Mouse (Mus musculus) embryonic facial prominence, embryonic 10.5 days (tissue): ENCODE measurements around the gene Ldlrad3. TPM values are rescaled to one million over a fixed set of nuclear protein-coding genes. Genes with fewer than 3 reads are reported as not detected.
A peak's percentile ranks its signal among the peaks of the same experiment; 100 is the strongest.

Source experiments
- DNase-seq: peaks from one replicate; pipeline ENCODE4 v3.0.0-alpha.2; 2017; ENCODE audit warnings: low spot score
- H3K27ac ChIP-seq: fragments of 300-500 bp; sonication (generic); replicated peaks from 2 replicates; pipeline ENCODE4 v1.5.1; 2016; ENCODE audit warnings: mild to moderate bottlenecking
- H3K27me3 ChIP-seq: fragments of 300-500 bp; sonication (generic); replicated peaks from 2 replicates; pipeline ENCODE4 v1.6.1; 2016; ENCODE audit warnings: low read depth, mild to moderate bottlenecking; ENCODE audit not compliant: poor library complexity, severe bottlenecking
- H3K36me3 ChIP-seq: fragments of 300-500 bp; sonication (generic); replicated peaks from 2 replicates; pipeline ENCODE4 v1.6.1; 2016; ENCODE audit warnings: mild to moderate bottlenecking, moderate library complexity
- H3K4me1 ChIP-seq: fragments of 300-500 bp; sonication (generic); 2 replicates; pipeline ENCODE4 v1.6.1; 2016
- H3K4me3 ChIP-seq: fragments of 300-500 bp; sonication (generic); 2 replicates; pipeline ENCODE4 v1.5.1; 2016; ENCODE audit warnings: mild to moderate bottlenecking, moderate library complexity
- H3K9me3 ChIP-seq: fragments of 300-500 bp; sonication (generic); 2 replicates; pipeline ENCODE4 v1.6.1; 2016; ENCODE audit warnings: mild to moderate bottlenecking
- WGBS: fragments of 180-500 bp; shearing (Covaris S2); methylation state at CpG from one replicate; pipeline ENCODE4 v1.1.7; 2016; 5-methylcytosine and 5-hydroxymethylcytosine counted together
- polyA plus RNA-seq: library from polyadenylated mRNA; unstranded; fragments of >200 nt; fragmentation: Nextera tagmentation; extraction: Ambion mirVana; gene quantifications from 2 replicates; pipeline ENCODE4 v1.2.1, GENCODE M21; 2016

Gene Ldlrad3
- polyA plus RNA-seq, 1 experiment from 2014 or later: 56.5 TPM

DNA sequence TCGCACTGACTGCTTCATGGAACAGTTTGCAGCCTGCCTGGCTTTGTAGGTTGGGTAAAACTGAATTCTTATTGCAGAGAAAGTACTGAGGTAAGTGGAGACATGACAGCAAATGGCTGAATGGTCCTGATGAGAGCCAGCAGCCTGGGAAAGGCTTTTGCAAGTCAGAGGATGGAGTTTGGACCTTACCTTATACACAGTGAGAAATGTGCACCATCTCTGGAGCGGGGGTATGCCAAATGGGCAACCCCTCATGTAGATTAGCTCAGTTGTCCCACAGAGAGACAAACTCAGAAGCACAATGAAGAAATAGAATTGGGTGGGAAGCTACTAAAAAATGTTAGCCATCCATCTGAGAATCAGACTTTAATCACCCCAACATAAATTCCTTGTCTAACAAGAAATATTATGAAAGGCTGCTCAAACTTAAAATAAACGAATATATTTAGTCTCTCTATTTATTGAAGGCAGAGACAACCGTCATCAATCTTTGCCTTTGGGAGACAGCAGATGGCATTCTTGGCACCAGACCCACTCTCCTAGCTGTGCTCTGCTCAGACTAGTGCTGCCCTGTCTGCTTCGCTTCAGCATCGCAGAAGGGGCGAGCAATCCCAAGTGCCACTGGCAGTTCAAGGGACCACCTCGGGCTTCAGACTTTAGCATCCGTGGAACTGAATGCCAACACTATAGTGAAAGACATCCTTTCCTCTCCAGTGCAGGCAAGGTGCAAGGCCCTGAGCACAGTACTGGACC is 51.5 kb downstream of the Ldlrad3 start:
- no peak for DNase-seq
- Histone ChIP-seq H3K27ac (no peak overlapping the region), H3K4me1 (peaks cover 87% of the 10 kb centered on the region), H3K9me3 (no peaks in the 10 kb centered on the region), H3K27me3 (no peaks in the 10 kb centered on the region), H3K4me3 (no peak overlapping the region), H3K36me3 (no peaks in the 10 kb centered on the region)
- WGBS: 85% methylated on average over 9 of the region's 9 CpGs

GRCm38 (mm10) chr2:102132945-102133558 is 53.1 kb downstream of the Ldlrad3 start:
- WGBS: 37% methylated on average over 10 of the region's 10 CpGs
- Histone ChIP-seq H3K4me3 (no peak overlapping the region), H3K9me3 (no peaks in the 10 kb centered on the region), H3K27me3 (no peaks in the 10 kb centered on the region), H3K27ac (peak overlapping the region; percentile 40; the same call in 1 of the 2 replicates), H3K4me1 (peaks cover 87% of the 10 kb centered on the region), H3K36me3 (no peaks in the 10 kb centered on the region)
- DNase-seq: no peak

GRCm38 (mm10) chr2:102130198-102130845 is 55.9 kb downstream of the Ldlrad3 start:
- no peaks in the 10 kb centered on the region for H3K36me3 ChIP-seq
- DNase-seq: no peak
- no peaks in the 10 kb centered on the region for H3K27me3 ChIP-seq
- no peak overlapping the region for H3K27ac ChIP-seq
- H3K4me1 ChIP-seq: peaks cover 75% of the 10 kb centered on the region
- no peaks in the 10 kb centered on the region for H3K9me3 ChIP-seq
- 81% methylated on average over 8 of the region's 8 CpGs for WGBS
- H3K4me3 ChIP-seq: no peak overlapping the region

DNA sequence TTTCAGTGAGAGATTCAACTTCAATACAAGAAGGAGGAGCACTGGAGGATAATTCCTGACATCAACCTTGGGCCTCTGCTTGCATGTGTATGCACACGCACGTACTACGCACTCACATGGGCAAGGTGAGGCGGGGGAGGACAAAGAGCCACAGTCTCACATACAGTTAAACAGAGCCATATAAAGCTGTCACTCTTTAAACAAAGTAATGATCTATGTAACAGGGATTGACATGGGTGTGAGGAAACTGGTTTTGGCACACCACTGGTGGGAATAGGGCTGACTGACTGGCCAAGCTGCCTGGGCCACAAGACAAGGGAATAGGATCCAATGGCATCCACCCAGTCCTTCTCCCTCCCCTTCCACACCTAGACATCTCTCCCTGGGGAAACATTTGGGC is 57.0 kb downstream of the Ldlrad3 start:
- peaks cover 73% of the 10 kb centered on the region for H3K4me1 ChIP-seq
- peak overlapping the region; percentile 24 for H3K27ac ChIP-seq
- 88% methylated on average over 4 of the region's 4 CpGs for WGBS
- no peaks in the 10 kb centered on the region for H3K27me3 ChIP-seq
- no peaks in the 10 kb centered on the region for H3K36me3 ChIP-seq
- H3K9me3 ChIP-seq: no peaks in the 10 kb centered on the region
- H3K4me3 ChIP-seq: no peak overlapping the region
- no peak for DNase-seq

DNA sequence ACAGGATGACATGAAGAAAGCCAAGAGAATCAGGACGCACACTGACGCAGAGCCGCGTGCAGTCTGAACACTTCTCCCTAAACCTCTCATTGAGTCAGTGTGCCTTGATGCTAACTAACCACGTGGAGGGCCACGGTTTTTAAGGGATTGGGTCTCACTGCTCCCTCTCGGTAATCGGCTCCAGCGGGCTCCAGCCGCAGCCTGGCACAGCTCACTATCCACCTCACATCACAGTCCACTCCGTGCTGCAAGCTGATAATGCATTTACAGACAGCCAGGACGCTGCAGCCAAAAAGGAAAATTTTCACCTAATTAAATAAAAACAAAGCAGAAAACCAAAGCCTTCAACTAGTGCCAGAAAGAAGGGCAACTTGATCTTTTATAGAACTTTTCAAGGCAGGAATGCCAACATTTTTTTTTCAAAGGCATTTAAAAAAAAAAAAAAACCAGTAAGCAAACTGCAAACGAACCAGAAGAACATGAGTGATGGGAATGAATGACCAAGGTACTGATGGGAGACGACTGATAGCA is 57.6 kb downstream of the Ldlrad3 start:
- no peak for DNase-seq
- Histone ChIP-seq H3K4me3 (no peak overlapping the region), H3K4me1 (peaks cover 75% of the 10 kb centered on the region), H3K36me3 (no peaks in the 10 kb centered on the region), H3K27me3 (no peaks in the 10 kb centered on the region), H3K9me3 (no peaks in the 10 kb centered on the region), H3K27ac (0 out of 2 replicates have a peak overlapping the region, but pooled peaks have one; percentile 32)
- whole genome bisulfite sequencing: 73% methylated on average over 14 of the region's 14 CpGs

- Histone ChIP-seq H3K27me3 (no peaks in the 10 kb centered on the region), H3K4me3 (no peak overlapping the region), H3K36me3 (no peaks in the 10 kb centered on the region), H3K27ac (0 out of 2 replicates have a peak overlapping the region, but pooled peaks have one; percentile 32), H3K9me3 (no peaks in the 10 kb centered on the region), H3K4me1 (peaks cover 74% of the 10 kb centered on the region)
- 84% methylated on average over 8 of the region's 8 CpGs for WGBS
- no peak for DNase-seq
Observed at GRCm38 (mm10) chr2:102127791-102128387, 58.3 kb downstream of the Ldlrad3 start.

DNA sequence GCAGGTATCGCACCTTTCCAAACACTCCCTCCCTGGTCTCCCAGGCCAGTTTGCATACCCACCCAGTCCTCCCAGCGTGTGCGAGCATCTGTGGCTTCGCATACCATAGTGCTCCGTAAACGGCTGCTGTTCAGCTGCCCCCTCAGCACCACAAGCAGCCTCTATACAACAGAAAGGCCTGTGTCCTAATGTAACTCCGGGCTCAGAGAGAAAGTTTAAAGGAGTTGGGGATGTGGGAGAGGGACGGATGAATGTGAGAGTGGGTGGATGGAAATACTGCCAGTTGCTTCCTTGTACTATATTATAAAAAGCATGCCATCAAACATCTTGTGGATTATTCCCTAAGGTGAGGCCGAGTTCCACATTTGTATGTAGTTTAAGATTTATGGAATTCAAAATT is 59.0 kb downstream of the Ldlrad3 start:
- no peaks in the 10 kb centered on the region for H3K36me3 ChIP-seq
- DNase-seq: no peak
- H3K27me3 ChIP-seq: no peaks in the 10 kb centered on the region
- H3K4me3 ChIP-seq: no peak overlapping the region
- WGBS: 74% methylated on average over 9 of the region's 9 CpGs
- H3K9me3 ChIP-seq: no peaks in the 10 kb centered on the region
- H3K4me1 ChIP-seq: peaks cover 74% of the 10 kb centered on the region
- H3K27ac ChIP-seq: no peak overlapping the region; the same call in 1 of the 2 replicates

DNA sequence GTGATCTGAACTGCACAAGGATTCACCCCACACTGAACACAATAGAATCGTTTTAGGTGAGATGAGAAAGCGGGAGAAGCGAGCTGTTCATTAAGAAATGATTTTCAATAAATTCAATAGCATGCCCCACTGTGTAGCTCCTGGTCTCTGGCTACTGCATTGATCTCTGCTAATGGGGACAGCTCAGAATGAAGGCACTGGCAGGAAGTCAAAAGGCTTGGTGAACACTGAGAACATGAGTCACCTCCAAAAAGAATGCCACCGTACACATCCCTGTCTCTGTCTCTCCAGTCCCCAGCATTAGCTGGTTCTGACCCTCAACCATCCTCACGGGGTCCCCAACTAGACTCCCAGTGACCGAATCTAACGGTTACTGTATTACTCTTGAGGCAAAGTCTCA is 60.1 kb downstream of the Ldlrad3 start:
- peaks cover 74% of the 10 kb centered on the region for H3K4me1 ChIP-seq
- no peaks in the 10 kb centered on the region for H3K9me3 ChIP-seq
- H3K27me3 ChIP-seq: no peaks in the 10 kb centered on the region
- WGBS: 93% methylated on average over 7 of the region's 7 CpGs
- DNase-seq: no peak
- no peaks in the 10 kb centered on the region for H3K36me3 ChIP-seq
- H3K4me3 ChIP-seq: no peak overlapping the region
- H3K27ac ChIP-seq: no peak overlapping the region

- no peak for DNase-seq
- Histone ChIP-seq H3K9me3 (no peaks in the 10 kb centered on the region), H3K36me3 (no peaks in the 10 kb centered on the region), H3K27ac (no peak overlapping the region), H3K4me3 (no peak overlapping the region), H3K4me1 (peaks cover 77% of the 10 kb centered on the region), H3K27me3 (no peaks in the 10 kb centered on the region)
- WGBS: 78% methylated on average over 4 of the region's 4 CpGs
Observed at GRCm38 (mm10) chr2:102125042-102125441, 61.1 kb downstream of the Ldlrad3 start.

DNA sequence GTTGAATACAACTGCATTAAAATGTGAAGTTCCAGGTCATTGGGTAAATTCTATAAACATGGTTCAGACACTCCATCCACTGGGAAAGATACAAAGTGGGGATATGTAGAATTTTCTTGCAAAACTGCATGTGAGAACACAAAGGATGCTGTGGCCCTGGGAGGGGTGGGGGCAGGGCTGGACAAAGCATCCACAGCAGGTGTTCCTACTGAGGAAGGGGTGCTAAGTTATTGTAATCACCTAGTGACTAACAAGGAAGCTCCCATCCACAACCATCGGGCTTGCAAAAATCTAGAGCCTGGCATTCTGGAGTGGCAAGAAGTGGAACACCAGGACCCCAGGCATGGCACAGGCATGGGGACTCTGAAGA is 64.1 kb downstream of the Ldlrad3 start:
- no peak for DNase-seq
- Histone ChIP-seq H3K4me1 (peaks cover 82% of the 10 kb centered on the region), H3K4me3 (no peak overlapping the region), H3K27ac (peak overlapping the region; percentile 49), H3K9me3 (no peaks in the 10 kb centered on the region), H3K36me3 (no peaks in the 10 kb centered on the region), H3K27me3 (no peaks in the 10 kb centered on the region)
- WGBS: 58% methylated on average over 1 of the region's 1 CpGs

DNA sequence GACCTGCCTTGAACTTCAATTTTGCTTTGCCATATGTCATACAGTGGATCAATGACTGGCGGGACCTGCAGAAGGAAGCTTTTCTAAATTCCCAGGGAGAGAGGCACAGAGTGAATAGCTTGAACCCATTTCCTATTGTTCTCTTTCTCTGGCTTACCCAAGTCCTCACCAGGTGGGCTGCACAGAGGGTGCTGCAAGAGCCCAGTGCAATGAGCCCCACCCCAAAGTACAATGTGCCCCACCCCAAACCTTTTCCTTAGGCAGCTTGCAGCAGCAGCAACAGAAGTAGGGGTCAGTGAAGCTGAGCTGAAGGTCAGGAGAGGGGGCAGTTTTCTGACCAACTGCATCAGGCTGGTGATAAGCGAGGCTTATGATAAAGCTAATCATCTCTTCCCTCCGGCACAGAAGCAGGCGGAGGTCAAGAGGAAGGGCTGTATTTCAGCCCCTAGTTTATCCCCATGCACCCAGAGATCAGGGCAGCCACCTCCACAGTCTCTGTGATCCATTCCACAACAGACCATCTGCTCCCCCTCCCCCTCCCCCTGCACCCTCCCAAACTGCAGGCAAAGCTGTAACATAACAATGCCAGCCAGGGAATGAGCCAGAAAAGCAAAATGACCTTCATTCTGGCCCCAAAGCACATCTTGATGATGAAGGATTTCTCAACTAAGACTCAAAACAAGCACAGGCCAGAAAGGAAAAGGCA is 64.6 kb downstream of the Ldlrad3 start:
- WGBS: 45% methylated on average over 4 of the region's 4 CpGs
- no peaks in the 10 kb centered on the region for H3K9me3 ChIP-seq
- no peak for DNase-seq
- no peak overlapping the region for H3K4me3 ChIP-seq
- no peaks in the 10 kb centered on the region for H3K27me3 ChIP-seq
- H3K4me1 ChIP-seq: peaks cover 82% of the 10 kb centered on the region
- peak overlapping the region; percentile 49; the same call in 1 of the 2 replicates for H3K27ac ChIP-seq
- H3K36me3 ChIP-seq: no peaks in the 10 kb centered on the region
